Mouse (Mus musculus) cerebellum, adult 2 months (tissue): Measurements from ENCODE around the gene C2.

Source experiments
- CTCF ChIP-seq: fragments of 200-500 bp; IDR thresholded peaks from 2 replicates; pipeline ENCODE4 v1.5.1; 2011; ENCODE audit warnings: low read depth, mild to moderate bottlenecking, control low read depth, low read length, moderate library complexity, borderline replicate concordance; ENCODE audit not compliant: insufficient read depth
- POLR2A ChIP-seq: fragments of 200-500 bp; IDR thresholded peaks from 2 replicates; pipeline ENCODE4 v1.6.1; 2011; ENCODE audit warnings: low read length, control low read depth, borderline replicate concordance; ENCODE audit not compliant: insufficient read depth

- TF ChIP-seq POLR2A (no peak), CTCF (no peak)
Observed at GRCm38 (mm10) chr17:34847615-34848014, 50.5 kb downstream of the C2 start.
